Mouse (Mus musculus) G1E-ER4 (cell line): Measurements from ENCODE around the gene Tbx5. TPM values are rescaled to one million over a fixed set of nuclear protein-coding genes. Genes with fewer than 3 reads are reported as not detected.

Source experiments
- GATA1 ChIP-seq: IDR thresholded peaks from one replicate; pipeline ENCODE4 v1.8.0; 2012; ENCODE audit warnings: low read length, inconsistent platforms
- polyA plus RNA-seq: library from polyadenylated mRNA; stranded (reverse); fragments of >175 nt; gene quantifications from 2 replicates; pipeline ENCODE4 v1.2.3, GENCODE M21; 2012

The Tbx5 gene
- polyA plus RNA-seq, 1 experiment = not detected

DNA sequence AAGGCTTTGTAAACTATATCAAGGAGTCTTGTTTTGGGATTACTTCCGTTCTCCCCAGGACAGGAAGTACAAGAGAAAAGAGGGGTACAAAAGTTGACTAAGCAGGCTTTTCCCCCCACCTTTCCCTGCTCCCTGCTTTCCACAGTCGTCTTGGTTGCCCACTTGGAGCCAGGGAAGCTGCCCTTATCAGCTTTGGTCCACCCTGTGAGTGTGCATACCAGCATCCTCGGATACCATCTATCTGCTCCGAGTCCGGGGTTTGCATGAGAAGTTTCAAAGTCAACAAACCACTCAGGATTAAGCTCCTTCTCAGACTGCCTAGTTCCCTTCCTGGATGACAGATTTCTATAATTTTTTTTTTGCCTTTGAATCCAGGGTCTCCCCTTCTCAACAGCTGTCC lies 26.8 kb upstream of the Tbx5 start:
- TF ChIP-seq GATA1 = no peak

DNA sequence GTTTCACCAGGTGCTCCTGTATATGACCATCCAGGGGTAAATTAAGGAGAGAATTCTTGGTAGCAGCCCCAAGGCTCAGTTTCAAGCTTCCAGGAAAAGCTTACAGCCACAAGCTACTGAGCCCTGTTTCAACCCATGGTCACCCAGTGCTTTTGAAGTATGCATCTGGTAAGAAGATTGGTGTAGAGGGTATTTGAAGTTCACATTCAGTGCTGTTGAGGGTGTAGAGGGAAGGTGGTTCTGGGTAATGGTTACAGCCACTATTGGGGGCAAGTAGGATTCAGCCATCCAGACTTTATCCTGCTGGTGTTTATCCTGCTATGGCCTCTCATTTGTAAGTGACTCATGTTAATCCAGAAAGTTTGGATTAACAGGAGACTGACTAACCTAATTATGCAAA lies 26.0 kb upstream of the Tbx5 start:
- TF ChIP-seq GATA1 = no peak

DNA sequence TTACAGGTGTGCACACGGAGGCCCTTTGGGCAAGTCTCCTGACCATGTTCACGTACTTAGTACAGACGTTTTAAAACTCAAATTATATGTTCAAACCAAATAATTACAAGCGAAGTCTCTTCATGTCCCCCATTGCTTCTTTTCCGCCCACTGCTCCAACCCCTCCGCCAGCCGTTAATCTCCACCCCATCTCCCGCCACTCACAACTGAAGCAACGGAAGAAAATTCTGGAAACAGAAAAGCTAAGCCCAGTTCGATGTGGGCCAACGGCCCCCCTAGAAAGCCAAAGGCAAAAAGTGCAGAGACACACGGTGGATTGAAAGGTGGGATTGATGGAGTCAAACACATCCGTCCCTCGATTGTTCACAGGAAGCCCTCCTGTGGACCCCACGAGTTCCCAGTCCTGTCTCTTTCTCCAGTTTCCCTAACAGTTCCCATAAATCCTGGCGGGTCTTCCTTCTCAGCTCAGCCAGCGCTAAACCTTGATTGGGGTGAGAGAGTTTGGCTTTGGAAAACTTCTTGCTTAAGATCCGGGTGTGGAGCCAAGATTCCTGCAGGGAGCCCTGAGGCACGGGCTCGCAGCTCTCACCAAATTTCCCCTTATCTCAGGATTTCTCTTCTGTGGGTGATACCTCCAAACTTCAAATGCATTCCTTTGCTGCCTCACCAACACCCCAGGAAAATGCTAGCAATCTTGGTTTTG lies 24.8 kb upstream of the Tbx5 start:
- TF ChIP-seq GATA1 = no peak

DNA sequence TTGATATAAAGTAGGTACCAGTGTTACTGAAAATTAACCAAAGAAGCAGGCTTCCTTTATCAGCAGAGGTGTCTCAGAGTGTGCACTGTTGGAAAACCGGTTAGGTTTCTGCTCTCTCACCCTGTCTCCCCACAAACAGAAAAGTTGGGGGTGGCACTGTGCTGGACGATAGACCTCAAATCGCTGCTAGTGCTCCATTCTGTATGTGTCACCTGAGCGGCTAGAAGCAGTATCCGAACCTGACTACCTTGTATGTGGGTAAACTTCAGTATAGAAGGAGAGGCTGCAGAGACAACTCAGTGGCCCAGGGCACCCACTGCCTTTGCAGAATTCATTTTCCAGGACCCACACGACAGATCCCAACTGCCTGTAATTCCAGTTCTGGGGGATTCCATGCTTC lies 23.8 kb upstream of the Tbx5 start:
- no peak for TF ChIP-seq GATA1

DNA sequence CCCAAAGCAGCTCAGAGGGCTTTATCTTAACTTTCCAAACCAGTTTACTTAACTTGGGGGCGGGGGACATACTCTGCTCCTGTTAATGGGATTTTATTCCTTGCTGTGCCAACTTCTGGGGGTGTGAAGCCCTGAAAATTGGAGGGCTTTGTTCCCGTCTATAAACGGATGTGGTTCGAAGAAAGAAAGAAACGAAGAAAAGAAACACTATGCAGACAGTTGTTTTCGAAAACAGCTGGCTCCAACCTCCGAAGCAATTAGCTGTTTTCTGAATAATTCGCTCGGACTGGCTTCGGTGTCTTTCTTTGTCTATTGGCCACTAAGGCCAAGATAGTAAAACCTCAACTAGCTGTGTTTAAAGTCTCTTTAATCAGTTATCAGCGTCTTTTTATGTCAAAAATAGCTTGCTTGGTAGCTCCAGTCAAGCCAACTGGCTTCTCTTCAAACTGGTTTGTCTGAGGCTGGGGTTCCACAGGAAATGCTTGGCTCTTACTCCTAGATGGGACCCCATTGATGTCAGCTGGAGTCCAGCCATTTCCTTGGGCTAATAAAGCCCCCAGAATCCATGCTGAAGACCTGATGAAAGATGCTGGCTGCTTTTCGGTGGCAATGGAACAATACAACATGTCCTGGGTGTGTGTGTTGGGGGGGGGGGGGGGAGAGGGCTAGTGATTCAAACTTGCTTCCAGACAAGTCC lies 21.3 kb upstream of the Tbx5 start:
- TF ChIP-seq GATA1 = no peak

DNA sequence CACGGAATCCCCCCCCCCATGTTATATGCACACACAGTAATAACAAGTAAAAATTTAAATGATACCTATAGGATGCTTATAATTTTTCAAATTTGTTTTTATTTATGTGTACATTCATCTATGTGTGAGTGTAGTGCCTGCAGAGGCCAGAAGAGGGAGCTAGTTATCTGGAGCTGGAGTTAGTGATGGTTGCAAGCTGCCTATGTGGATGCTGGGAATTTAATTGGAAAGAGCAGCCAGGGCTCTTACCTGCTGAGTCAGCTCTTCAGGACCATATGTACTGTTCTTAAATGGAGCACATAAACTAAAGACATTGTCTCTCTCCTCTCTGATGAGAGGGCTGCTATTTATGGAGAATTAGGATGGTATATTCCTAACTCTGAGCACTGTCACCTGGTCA lies 17.2 kb upstream of the Tbx5 start:
- TF ChIP-seq GATA1 = no peak

DNA sequence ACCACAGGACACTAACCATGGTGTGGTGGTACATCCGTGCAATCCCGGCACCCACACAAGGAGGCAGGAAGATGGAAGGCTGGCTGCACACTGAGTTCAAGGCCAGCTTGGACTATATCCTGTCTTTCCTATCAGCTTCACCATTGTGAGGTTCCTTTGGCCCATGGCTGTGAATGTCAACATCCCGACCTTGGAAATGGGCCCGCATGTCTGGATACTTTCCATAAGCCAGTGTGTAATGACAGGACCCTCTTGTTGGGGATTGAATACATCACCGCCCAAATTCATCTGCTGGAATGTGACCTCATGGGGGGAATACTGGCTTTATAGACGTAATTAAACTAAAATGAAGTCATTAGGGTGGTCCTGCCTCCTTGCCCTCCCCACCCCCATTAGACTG lies 12.0 kb upstream of the Tbx5 start:
- TF ChIP-seq GATA1 = no peak

DNA sequence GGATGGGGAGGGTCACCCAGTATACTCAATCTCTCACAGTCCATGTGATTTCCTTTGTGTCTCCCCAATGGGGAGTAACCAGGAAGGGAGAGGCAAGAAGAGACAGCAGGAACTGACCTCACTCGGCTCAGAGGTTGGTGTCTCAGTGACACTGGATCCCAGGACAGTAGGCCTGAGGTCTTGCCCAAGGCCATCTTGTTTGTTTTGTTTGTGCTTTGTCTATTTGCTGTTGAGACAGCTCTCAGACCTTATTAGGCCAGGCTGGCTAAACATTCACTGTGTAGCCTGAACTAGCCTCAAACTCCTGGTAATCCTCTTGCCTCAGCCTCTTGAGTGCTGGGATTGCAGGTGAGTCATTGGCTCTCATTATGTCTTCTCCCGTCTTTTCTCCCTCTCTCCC lies 11.0 kb upstream of the Tbx5 start:
- no peak for TF ChIP-seq GATA1

DNA sequence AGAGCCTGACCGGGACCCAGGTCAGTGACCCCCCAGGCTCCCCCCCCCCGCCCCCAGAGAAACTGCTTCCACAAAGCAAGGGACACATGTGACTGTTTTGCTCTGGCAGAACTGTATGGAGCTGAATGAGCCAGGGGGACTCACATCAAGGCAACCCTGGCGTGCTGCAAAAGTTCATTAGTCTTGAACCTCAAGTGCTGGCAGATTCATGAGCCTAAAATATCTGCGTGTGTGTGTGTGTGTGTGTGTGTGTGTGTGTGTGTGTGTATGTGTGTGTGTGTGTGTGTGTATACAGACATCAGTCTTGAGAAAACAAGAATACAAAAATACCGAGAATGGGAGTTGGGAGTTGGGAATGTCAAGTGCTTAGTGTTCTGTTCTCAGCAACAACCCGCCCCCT lies 5.1 kb upstream of the Tbx5 start:
- TF ChIP-seq GATA1 = no peak

DNA sequence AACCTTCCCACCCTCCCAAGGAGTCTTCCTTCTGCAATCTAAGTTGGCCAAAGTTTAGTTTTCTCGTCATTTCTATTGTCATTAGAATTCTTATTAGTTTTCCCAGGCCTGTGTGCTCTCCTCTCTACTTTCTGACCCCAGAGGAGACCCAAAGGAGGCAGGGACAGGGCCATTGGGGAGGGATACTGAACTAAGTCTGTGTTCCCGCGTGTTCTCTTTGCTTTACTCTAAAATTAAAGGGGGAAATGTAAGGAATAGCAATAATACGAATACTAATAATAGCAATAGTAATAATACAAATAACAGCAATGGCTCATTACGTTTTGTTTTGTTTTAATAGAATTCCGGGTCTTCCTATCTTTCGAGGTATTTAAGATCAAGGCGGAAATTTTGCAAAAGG lies 1.9 kb upstream of the Tbx5 start:
- no peak for TF ChIP-seq GATA1

DNA sequence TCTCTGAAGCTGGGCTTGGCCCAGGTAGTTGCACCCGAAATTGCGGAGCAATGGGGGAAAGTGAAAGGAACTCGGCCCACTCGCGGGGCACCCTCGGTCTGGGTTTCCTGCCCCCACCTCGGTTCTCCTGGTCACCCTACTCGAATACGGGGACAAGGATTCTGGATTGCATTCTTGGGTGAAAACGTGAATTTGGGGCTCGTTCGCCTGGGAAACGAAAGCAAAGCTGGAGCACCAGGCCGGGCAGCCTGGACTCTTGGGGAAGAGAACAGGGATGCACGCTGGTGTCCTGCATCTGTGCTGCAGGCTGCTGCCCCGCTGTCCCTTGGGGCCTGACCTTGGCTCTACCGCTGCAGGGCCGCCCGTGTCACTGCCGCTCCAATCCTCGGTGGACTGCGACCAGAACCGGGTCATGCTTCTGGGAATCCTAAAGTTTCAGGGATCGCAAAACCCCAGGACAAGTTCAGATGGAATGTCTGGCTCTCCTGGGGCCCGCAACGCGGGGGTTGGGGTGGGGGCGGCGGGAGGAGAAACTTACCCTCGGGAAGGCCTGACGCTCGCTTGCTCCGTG lies 1.2 kb upstream of the Tbx5 start:
- TF ChIP-seq GATA1 = no peak

DNA sequence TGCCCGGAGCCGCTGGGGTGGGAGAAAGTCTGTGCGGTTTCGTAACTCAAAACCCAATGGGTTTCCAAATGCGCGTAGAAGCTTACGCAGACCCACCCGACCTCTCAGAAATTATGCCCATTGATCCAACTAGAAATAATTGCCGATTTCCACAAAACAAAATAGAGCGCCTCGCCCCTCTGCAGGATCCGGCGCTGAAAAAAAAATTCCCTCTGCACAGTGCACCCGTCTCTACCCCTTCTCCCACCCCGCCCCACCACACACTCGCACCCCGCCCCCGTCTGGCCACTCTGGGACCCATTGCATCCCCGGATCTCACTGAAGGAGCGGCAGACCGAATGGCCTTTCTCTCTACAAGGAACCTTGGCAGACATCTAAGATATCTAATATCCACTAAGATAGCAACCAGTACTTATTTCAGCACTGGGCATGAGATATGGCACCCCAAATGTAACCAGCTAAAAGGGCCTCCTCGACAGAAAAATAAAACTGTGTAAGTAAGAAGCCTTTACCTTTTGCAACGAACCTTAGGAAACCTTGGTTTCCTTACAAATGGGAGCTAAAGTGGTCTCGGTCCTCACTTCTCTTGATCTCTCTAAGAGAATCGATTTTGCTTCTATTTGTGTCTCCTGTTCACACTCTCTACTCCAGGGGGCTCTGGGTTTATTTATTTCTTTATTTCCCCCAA lies 533 bp upstream of the Tbx5 start:
- TF ChIP-seq GATA1 = no peak

DNA sequence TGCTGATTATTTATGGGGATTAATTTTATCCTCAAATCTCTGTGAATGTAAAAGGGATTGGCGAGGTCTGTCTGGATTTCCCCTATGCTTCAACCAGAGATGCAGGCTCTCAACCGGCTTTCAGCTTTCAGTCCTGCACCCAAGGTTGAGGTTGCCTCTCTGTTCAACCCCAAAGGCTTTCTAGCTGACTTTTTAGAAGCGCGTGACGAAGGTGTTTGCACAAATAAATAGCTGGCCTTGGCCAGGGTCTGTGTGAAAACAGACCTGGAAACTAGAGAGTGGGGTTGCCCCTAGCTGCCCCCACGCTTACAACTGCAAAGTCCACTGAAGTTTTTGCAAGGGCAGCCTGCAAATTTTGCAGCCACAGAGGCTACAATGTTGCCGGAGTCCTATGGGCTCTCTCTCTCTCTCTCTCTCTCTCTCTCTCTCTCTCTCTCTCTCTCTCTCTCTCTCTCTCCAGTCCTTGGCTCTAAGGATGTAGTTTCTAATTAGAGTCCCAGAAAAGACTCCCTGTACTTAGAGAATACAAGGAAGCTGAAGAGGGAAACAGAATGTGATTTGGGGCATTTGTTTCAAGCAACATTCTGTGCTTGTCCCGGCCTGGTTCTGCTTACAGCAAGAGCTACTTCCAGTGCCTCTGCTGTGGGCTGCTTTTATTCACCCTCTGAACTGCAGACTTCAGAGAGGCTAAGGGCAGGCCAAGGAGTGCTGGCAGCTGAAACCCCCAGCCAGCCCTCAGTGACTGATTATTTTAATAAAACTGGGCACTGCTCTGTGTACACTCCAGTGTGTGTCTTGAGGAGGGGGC lies 959 bp downstream of the Tbx5 start:
- TF ChIP-seq GATA1 = no peak

DNA sequence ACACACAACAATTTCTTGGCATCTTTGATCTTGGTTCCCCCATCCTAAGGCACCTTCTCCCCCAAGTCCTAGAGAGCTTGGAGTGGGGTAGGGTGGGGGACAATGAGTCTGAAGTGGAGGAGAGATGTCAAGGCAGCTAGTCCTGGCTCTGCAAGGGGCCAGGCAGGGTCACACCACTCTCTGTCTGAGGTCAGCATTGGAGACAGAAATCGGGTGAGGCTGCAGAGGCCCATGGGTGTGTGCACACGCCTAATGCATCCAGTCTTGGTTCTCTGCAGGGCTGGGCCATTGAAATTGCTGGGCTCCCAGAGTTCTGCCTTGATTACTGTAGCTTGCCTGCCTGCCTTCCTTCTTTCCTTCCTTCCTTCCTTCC lies 1.5 kb downstream of the Tbx5 start:
- TF ChIP-seq GATA1 = no peak

DNA sequence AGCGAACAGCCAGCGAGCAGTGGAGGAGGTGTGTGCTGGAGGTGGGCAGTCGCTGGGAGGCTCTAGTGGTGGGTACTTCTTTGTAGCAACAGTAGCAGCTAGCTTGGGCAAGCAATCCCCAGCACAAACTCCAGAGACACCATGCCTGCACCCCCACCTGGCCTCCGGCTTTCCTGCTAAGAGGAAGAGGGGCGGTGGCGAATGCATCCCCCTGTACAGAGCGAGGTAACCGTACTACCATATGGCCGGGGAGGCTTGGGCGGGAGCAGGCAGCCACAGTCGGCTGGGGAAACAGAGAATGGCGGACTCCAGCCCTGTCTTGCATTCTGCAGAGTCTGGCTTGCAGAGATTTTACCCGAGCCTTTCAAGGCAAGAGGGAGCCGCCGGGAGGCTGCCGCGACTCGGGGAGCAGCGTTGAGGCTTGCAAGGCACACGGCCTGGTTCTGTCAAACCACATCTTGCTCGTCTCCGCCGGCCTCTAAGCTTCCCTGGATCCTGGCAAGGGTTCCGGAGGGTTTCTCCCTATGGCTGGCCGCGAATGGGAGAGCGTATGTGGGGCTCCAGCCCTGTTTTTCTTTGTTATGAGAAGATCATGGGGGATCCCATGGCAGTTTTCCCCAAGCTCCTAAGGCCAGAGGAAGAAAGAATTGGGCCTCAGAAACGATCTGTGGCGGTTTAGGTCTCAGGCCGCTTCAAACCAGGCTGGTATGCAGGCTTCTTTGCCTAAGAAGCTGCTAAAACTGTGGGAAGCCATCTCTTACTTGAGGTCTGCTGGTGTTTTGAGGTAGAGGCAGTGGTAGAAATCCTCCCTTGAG lies 2.8 kb downstream of the Tbx5 start:
- TF ChIP-seq GATA1 = no peak

DNA sequence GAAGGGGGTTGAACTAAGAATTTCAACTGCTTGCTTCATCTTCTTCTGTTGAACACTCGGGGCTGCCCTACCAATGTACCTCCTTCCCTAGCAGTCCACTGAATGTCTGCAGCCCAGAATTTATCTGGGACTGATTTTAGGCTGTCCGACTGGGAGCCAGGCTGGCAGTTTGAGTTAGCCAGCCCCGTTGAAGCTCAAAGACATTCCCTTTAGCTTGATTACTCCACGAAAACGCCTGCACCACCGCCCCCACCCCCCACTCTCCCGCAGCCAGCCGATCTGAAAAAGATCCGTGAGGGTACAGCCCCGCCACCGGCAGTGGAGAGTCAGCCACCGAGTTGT lies 3.4 kb downstream of the Tbx5 start:
- no peak for TF ChIP-seq GATA1
